Mouse (Mus musculus): Measurements from ENCODE around the gene Opn1sw.

Gene Opn1sw

DNA sequence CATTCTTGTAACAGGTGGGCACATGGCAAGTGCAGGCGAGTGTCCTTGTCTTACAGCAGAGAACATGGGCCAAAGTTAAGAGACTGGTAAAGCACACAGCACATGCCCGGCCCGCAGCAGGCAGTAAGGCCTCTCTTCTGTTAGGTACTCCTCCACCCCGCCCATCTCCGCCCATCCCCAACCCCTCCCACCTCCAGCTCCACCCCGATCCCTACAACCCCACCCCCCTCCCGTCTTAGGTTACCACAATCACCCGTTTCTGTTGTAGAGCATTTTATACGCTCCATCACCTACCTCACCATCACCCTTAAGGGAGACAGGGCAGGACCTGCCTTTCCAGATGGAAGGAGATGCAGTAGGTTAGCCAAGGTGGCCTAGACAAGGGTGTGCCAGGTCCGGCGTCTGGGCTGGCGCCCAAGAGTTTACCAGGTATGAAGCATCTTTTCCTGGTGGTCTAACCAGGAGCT is at the start of gene Opn1sw:
Opn1sw (minus strand) TSS at position 417 of the 467 bp plus-strand sequence.
- peak; percentile 53 for DNase-seq (ENCODE audit: low read depth)

- no peak for DNase-seq (ENCODE audit: low read depth)
Observed at GRCm38 (mm10) chr6:29436461-29436934, 48.2 kb upstream of the Opn1sw start.

DNA sequence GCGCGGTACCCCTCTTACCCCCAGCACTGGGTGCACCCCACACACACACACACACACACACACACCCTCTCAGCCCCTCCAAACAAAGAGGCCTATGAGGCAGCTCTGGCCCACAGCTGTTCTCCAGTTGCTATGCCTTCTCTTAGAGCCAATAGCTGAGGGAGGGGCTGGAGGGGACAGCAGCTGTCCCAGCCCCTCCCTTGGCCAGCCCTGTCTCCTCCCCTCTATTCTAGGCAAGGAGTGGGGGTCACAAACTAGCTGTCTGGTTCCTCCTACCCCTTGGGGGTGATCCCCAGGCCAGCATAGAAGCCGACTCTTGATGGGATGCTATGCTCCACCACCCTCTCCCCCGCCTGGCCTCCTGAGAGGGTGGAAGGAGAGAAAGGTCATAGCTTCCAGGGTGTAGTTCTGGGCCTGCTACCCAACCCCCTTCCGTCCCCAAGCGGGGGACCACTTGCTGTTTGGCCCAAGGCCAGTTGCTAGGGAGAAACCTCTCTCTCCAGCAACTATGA is 47.7 kb upstream of the Opn1sw start:
- DNase-seq (ENCODE audit: low read depth): no peak

- DNase-seq (ENCODE audit: low read depth): no peak
Observed at GRCm38 (mm10) chr6:29434911-29435691, 46.8 kb upstream of the Opn1sw start.

- DNase-seq (ENCODE audit: low read depth): no peak
Observed at GRCm38 (mm10) chr6:29433804-29434795, 45.8 kb upstream of the Opn1sw start.

GRCm38 (mm10) chr6:29433038-29433803 is 45.0 kb upstream of the Opn1sw start, which contains the start of gene Flnc:
Flnc (plus strand) TSS chr6:29433256.
- no peak for DNase-seq (ENCODE audit: low read depth)

- DNase-seq (ENCODE audit: low read depth): no peak
Observed at GRCm38 (mm10) chr6:29432676-29433037, 44.4 kb upstream of the Opn1sw start.

DNA sequence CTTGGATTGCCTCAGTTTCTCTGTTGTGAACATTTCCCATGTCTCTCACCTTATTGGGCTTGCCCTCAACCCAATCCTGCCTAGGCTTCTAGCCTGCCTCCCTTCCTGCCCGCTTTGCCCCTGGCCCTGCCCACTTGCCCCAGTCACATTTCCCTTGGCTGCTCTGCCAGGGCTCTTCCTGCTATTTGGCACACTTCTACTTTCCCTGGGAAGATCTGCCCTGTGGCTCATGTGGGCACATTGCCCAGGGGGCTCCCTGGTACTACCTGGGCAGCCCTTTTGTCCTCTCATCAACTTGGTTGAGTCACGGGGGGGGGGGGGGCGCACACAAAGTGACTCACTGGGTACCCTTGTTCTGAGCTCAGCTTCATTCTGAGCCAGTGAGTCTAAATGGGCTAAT is 43.9 kb upstream of the Opn1sw start:
- DNase-seq (ENCODE audit: low read depth): no peak

GRCm38 (mm10) chr6:29431473-29431872 is 43.2 kb upstream of the Opn1sw start:
- DNase-seq (ENCODE audit: low read depth): no peak

- DNase-seq (ENCODE audit: low read depth): no peak
Observed at GRCm38 (mm10) chr6:29430681-29431420, 42.6 kb upstream of the Opn1sw start.

DNA sequence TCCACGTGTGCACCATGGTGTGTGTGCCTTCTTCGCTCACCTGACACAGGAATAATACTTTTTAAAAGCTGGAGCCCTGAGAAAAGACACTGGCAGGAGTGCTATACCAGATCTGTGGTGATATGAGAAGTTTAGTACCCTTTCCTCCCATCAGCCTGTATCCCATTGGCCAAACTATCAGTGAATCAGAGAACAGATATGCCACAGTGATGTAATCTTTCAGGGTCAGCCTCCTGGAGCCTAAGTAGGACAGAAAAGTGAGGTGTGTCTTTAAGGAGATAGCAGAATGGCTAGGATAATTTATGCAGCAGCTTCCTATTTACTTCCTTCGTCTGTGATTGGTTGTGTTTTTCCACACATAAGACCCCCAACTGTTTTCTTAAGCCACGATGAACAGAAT is 39.9 kb upstream of the Opn1sw start:
- DNase-seq (ENCODE audit: low read depth): no peak

DNA sequence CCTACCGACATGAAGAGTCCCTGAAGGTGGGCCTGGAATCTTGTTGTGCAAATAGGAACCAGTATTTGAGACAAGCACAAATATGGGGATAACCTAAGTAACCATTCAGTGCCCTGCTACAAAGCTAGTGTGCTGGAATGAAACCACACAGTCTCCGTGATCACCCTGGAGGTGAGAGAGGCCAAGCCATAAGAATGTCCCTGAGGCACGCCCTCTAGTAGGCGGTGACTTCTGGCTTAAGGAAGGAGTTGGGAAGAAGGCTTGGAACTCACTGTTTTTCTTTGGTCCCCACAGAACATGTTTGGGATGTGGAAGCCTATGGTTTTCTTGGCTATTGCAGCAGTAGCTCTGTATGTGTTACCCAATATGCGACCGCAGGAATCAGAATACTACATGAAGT is 38.1 kb upstream of the Opn1sw start:
- no peak for DNase-seq (ENCODE audit: low read depth)

GRCm38 (mm10) chr6:29425118-29425517 is 36.9 kb upstream of the Opn1sw start:
- DNase-seq (ENCODE audit: low read depth): no peak

GRCm38 (mm10) chr6:29420596-29420995 is 32.3 kb upstream of the Opn1sw start:
- no peak for DNase-seq (ENCODE audit: low read depth)

- no peak for DNase-seq (ENCODE audit: low read depth)
Observed at GRCm38 (mm10) chr6:29415446-29415845, 27.2 kb upstream of the Opn1sw start.

DNA sequence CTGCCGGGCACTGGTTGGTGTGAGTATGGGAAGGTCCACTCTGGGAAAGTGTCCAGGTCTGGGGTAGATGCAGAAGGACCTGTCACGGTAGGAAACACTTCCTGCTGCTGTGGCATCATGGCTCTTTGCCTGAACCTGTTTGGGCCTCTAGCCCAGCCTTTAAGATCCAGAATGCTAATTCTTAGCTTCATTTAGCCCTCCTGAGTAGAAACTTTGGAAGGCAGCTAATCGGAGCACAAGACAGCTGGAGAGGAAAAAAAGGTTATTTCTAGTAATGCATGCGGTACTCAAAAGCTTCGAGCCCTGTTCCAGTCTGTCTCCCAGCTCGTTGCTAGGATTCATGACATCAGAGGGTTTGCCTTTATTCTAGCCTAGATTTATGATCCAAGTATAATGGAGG is 18.1 kb upstream of the Opn1sw start:
- no peak for DNase-seq (ENCODE audit: low read depth)

GRCm38 (mm10) chr6:29402693-29403342 is 14.6 kb upstream of the Opn1sw start:
- DNase-seq (ENCODE audit: low read depth): no peak

GRCm38 (mm10) chr6:29399851-29400250 is 11.6 kb upstream of the Opn1sw start:
- DNase-seq (ENCODE audit: low read depth): no peak

GRCm38 (mm10) chr6:29397575-29397974 is 9.3 kb upstream of the Opn1sw start:
- no peak for DNase-seq (ENCODE audit: low read depth)
